Mouse (Mus musculus) C2C12 (cell line): Measurements from ENCODE around the gene Bag3.

Source experiments
- CEBPB ChIP-seq: IDR thresholded peaks from one replicate; pipeline ENCODE4 v1.6.1; 2011; ENCODE audit warnings: low read depth, mild to moderate bottlenecking, control low read depth, moderate library complexity
- CTCF ChIP-seq: IDR thresholded peaks from one replicate; pipeline ENCODE4 v1.5.1; 2011; ENCODE audit not compliant: control insufficient read depth, insufficient read depth, insufficient read length
- MAX ChIP-seq: IDR thresholded peaks from one replicate; pipeline ENCODE4 v1.6.1; 2011; ENCODE audit warnings: mild to moderate bottlenecking, control low read depth
- MYOD1 ChIP-seq: IDR thresholded peaks from one replicate; pipeline ENCODE4 v1.6.1; 2011; ENCODE audit warnings: low read depth; ENCODE audit not compliant: control insufficient read depth, insufficient read length
- USF1 ChIP-seq: IDR thresholded peaks from one replicate; pipeline ENCODE4 v1.6.1; 2011; ENCODE audit warnings: low read depth, mild to moderate bottlenecking, control low read depth, moderate library complexity

GRCm38 (mm10) chr7:128538196-128538595 is 14.8 kb downstream of the Bag3 start:
- no peak for TF ChIP-seq CTCF
- no peak for TF ChIP-seq CEBPB
- TF ChIP-seq MAX, result no peak
- TF ChIP-seq USF1, result no peak
- no peak for TF ChIP-seq MYOD1
